Comparison of ENCODE assay signal across 8 mouse cellular contexts in genomic region chr10:128188242-128188877, GRCm38 (mm10). TPM values are rescaled to one million over a fixed set of nuclear protein-coding genes. Genes with fewer than 3 reads are reported as not detected.
DNase-seq lines count a peak whose midpoint lies in the region; ATAC-seq lines count a peak whose summit lies in the region.

No protein-coding gene starts in this region.

- intact Hi-C loops in heart, postnatal 25 days (cut with DNase I) = loop anchor here (1.0 to 5.0 kb wide), 3 partner anchors 48 to 231 kb away; partner anchors contain the start of gene Baz2a

- peak; percentile 74 for ATAC-seq in granulocyte monocyte progenitor cell, adult 5-6 weeks (replicated peaks; ENCODE audit: poor library complexity, severe bottlenecking)
- peak; percentile 76 for ATAC-seq in megakaryocyte progenitor cell, adult 5-6 weeks (replicated peaks; ENCODE audit: poor library complexity)

- peak; percentile 79 for DNase-seq in heart, adult 8-10 months (ENCODE audit: low spot score)
- no peak for DNase-seq in heart, postnatal 25 days (ENCODE audit: low spot score)
- DNase-seq in adipocyte (ENCODE audit: low spot score) = peak; percentile 88
- peak; percentile 89 for DNase-seq in embryo, embryonic 10.5 days (ENCODE audit: low spot score)
- DNase-seq in left cerebral cortex, adult 11 months (ENCODE audit: low spot score) = peak; percentile 70
- peak; percentile 72 to 87 for DNase-seq in spleen, postnatal 10 days (ENCODE audit: low spot score in 2 of 2)

RNA-seq across cellular contexts. Expression of gene Gls2, which starts 5.9 kb away (rescaled TPM):
- total RNA-seq in heart, adult 8-10 months (2022) = under 1 TPM; 0.38 to 0.60 (median 0.47) TPM
- total RNA-seq in heart, postnatal 25 days (2021) = 1 to 10 TPM in 1 of 2 experiments, under 1 TPM in 1; 0.94 to 1.1 TPM
- total RNA-seq in granulocyte monocyte progenitor cell, adult 5-6 weeks (2014; fragmentation: Nextera tagmentation) = not detected in 2 replicates
- total RNA-seq in granulocyte monocyte progenitor cell, adult 5-6 weeks (2017) = not detected in 2 replicates
- total RNA-seq in megakaryocyte progenitor cell, adult 5-6 weeks (2015) = 1.2 and 1.4 TPM in 2 replicates
- 0.67 and 3.6 TPM in 2 replicates for total RNA-seq in megakaryocyte progenitor cell, adult 5-6 weeks (2017)

RNA-seq across cellular contexts. Expression of gene Rbms2, which starts 8.3 kb away (rescaled TPM):
- total RNA-seq in heart, adult 8-10 months (2022) = 100 to 1,000 TPM in 3 of 4 experiments, 10 to 100 TPM in 1; 90.8 to 107 (median 104) TPM
- 10 to 100 TPM; 82.2 to 88.4 TPM for total RNA-seq in heart, postnatal 25 days (2021)
- 14.3 and 20.5 TPM in 2 replicates for total RNA-seq in granulocyte monocyte progenitor cell, adult 5-6 weeks (2014; fragmentation: Nextera tagmentation)
- total RNA-seq in granulocyte monocyte progenitor cell, adult 5-6 weeks (2017) = 1.8 and 2.1 TPM in 2 replicates
- total RNA-seq in megakaryocyte progenitor cell, adult 5-6 weeks (2015) = 9.3 and 13.7 TPM in 2 replicates
- 2.5 and 7.2 TPM in 2 replicates for total RNA-seq in megakaryocyte progenitor cell, adult 5-6 weeks (2017)

RNA-seq across cellular contexts. Expression of gene Spryd4, which starts 23.2 kb away (rescaled TPM):
- total RNA-seq in heart, adult 8-10 months (2022) = 10 to 100 TPM; 35.8 to 38.4 (median 37.6) TPM
- 10 to 100 TPM; 42.8 to 45.5 TPM for total RNA-seq in heart, postnatal 25 days (2021)
- 15.1 and 16.3 TPM in 2 replicates for total RNA-seq in granulocyte monocyte progenitor cell, adult 5-6 weeks (2014; fragmentation: Nextera tagmentation)
- 9.7 and 19.2 TPM in 2 replicates for total RNA-seq in granulocyte monocyte progenitor cell, adult 5-6 weeks (2017)
- total RNA-seq in megakaryocyte progenitor cell, adult 5-6 weeks (2015) = 16.1 and 20.4 TPM in 2 replicates
- total RNA-seq in megakaryocyte progenitor cell, adult 5-6 weeks (2017) = 15.6 and 20.0 TPM in 2 replicates

RNA-seq across cellular contexts. Expression of gene Mip, which starts 37.3 kb away (rescaled TPM):
- not detected for total RNA-seq in heart, adult 8-10 months (2022)
- total RNA-seq in heart, postnatal 25 days (2021) = not detected
- 0.75 TPM in 1 of 2 replicates, not detected in the other for total RNA-seq in granulocyte monocyte progenitor cell, adult 5-6 weeks (2014; fragmentation: Nextera tagmentation)
- total RNA-seq in granulocyte monocyte progenitor cell, adult 5-6 weeks (2017) = not detected in 2 replicates
- 0.22 and 0.32 TPM in 2 replicates for total RNA-seq in megakaryocyte progenitor cell, adult 5-6 weeks (2015)
- 0.10 and 0.29 TPM in 2 replicates for total RNA-seq in megakaryocyte progenitor cell, adult 5-6 weeks (2017)

RNA-seq across cellular contexts. Expression of gene Timeless, which starts 43.5 kb away (rescaled TPM):
- total RNA-seq in heart, adult 8-10 months (2022) = 1 to 10 TPM; 6.0 to 8.5 (median 7.7) TPM
- total RNA-seq in heart, postnatal 25 days (2021) = 1 to 10 TPM; 7.7 to 8.8 TPM
- 55.4 and 70.5 TPM in 2 replicates for total RNA-seq in granulocyte monocyte progenitor cell, adult 5-6 weeks (2014; fragmentation: Nextera tagmentation)
- total RNA-seq in granulocyte monocyte progenitor cell, adult 5-6 weeks (2017) = 64.0 and 71.4 TPM in 2 replicates
- total RNA-seq in megakaryocyte progenitor cell, adult 5-6 weeks (2015) = 23.7 and 33.8 TPM in 2 replicates
- total RNA-seq in megakaryocyte progenitor cell, adult 5-6 weeks (2017) = 70.4 and 86.5 TPM in 2 replicates
